Mouse (Mus musculus) kidney, adult 2 months (tissue): Measurements from ENCODE around the gene Ppp1r1c.

Experiments used
- CTCF ChIP-seq: fragments of 200-500 bp; conservative IDR thresholded peaks from 2 replicates; pipeline ENCODE4 v1.5.1; 2011; ENCODE audit warnings: low read depth, mild to moderate bottlenecking, control low read depth, low read length, moderate library complexity, mixed read lengths; ENCODE audit not compliant: insufficient read depth, insufficient read length
- POLR2A ChIP-seq: fragments of 200-500 bp; IDR thresholded peaks from one replicate; pipeline ENCODE4 v1.6.1; 2011; ENCODE audit warnings: low read depth, low read length, control low read depth

GRCm38 (mm10) chr2:79695190-79695589 lies 12.4 kb upstream of the Ppp1r1c start:
- TF ChIP-seq POLR2A (no peak), CTCF (no peak)
